Mouse (Mus musculus): Measurements from ENCODE around the gene Gm4969. TPM values are rescaled to one million over a fixed set of nuclear protein-coding genes. Genes with fewer than 3 reads are reported as not detected.
"Not testable (repeated sequence)": the region's sequence is repeated elsewhere in the genome, so short reads cannot be mapped to it uniquely, and the experiment has no call there.

Gene Gm4969
- not detected in 2 replicates for total RNA-seq (2017)

DNA sequence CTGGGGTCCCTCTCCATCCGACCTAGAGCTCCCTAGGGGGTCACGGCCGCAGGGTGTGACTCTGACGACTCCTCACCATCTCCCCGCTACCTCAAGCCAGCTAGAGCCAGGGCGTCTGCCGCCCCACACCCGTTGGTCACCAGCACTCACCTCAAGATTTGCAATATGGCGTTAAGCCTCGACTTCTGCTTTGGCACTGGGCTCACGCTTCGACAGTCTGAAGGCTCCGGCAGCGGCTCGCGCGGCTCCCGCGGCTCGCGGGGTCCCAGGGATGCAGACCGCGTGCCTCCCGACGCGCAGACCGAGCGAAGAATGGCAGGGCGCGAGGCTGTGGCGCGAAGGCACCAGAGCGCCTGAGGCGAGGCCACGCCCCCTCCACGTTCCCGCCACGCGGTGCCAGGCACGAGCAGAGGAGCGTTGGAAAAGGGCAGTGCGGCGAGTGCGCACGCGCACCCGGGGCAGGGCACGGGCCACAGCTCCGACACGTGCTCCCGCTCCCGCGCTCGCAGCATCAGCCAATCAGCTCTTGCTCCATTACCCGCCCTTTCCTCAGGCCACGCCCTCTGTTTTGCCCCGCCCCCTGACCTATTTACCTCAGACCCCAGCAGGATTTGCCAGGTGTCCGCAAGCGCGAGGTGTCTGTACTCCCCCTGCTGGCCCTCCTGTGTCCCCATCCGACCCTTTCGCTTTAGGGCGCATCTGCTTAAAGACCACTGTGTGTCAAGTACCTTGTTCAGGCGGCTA, at the start of gene Gm4969:
Gene Gm4969 (minus strand): TSS at position 341 of the 744 bp plus-strand sequence.
- ATAC-seq (ENCODE audit: extremely low read depth, insufficient number of reproducible peaks, low FRiP score, poor library complexity, severe bottlenecking), result no peak

DNA sequence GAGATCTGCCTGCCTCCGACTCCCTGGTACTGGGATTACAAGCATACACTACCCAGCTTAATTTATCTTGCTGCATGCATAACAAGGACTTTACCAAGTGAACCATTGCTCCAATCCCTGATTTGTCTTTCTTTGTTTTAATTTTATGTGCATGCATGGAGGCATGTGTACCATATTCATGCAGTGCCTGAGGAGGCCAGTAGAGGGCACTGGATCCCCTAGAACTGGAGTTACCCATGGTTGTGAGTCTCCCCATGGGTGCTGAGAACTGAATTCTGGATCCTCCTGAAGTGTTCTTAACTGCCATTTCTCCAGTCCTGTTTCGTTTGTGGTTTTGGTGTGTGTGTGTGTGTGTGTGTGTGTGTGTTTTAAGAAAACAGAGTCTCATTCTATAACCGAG, 48.8 kb upstream of the Gm4969 start:
- no peak for ATAC-seq (ENCODE audit: extremely low read depth, insufficient number of reproducible peaks, low FRiP score, poor library complexity, severe bottlenecking)

DNA sequence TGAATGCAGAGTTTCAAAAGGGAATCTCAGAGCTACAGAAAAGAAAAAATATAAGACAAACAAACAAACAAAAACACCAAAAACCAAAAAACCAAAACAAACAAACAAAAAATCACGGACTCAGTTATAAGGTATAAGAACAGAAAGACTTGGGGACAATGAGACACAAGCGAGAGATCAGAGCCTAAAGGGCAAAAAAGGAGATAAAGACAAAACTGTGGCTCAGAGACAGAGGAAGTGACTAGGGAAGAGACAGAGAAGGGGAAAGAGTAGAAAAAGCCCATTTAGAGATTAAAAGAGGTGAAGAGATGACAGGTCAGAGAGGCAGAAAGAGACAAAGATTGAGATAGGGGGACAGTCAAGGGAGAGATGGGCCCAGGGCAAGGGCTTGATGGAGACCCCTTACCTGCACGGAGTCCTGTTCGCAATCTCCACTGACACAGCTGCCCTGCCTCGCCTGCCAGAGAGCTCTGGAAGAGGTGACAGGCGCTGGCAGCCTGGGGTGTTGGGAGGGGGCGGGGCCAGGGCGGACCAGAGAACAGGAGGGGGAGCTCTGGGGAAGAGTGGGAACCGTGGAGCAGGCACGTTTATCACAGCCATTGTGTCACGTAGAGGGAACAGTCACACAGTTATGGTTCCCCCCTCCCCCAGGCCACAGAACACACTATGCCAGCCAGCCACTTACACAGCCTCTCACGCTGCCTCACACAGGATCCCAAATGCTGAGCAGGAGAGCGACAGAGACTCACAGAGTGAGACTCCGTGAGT, 47.7 kb upstream of the Gm4969 start, which contains the start of gene Gipr:
Gene Gipr (minus strand): TSS at position 472 of the 768 bp plus-strand sequence.
- ATAC-seq (ENCODE audit: extremely low read depth, insufficient number of reproducible peaks, low FRiP score, poor library complexity, severe bottlenecking), result no peak

DNA sequence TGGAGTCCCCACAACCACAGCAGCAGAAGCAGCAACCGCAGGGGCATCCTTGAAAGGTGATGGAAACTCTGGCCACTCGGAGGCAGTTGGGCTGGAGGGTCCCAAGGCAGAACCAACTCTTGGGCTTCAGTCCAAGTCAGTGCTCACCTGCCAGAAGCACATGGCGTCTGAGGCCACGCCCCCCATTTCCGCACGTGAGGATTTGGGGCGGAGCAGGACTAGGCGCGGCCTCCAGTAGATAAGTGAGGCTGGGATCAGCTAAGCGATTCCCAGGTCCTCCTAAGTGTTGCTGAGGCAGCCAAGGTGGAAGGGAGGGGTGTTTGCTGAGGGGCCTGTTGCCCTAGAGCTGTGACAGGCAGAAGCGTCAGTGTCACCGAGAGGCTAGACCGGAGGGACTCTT, 46.8 kb upstream of the Gm4969 start:
- no peak for ATAC-seq (ENCODE audit: extremely low read depth, insufficient number of reproducible peaks, low FRiP score, poor library complexity, severe bottlenecking)

DNA sequence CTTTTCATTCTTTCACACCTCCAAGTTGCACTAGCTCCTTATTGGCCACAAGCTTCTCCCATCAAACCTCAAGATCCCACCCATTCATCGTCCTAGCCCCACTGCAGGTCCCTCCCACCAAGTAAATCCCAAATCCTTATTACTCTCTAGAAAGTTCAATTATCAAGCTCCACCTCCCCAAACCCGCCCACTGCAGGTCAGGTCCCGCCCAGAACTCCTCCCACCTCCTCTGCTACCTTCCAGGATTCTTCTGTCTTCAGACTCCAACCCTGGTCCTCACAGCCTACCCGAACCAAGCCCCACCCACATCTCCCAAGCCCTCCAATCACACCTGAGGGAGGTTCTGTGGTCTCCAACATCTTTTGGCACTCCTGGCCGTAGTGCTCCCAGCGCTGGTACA, 46.0 kb upstream of the Gm4969 start:
- no peak for ATAC-seq (ENCODE audit: extremely low read depth, insufficient number of reproducible peaks, low FRiP score, poor library complexity, severe bottlenecking)

DNA sequence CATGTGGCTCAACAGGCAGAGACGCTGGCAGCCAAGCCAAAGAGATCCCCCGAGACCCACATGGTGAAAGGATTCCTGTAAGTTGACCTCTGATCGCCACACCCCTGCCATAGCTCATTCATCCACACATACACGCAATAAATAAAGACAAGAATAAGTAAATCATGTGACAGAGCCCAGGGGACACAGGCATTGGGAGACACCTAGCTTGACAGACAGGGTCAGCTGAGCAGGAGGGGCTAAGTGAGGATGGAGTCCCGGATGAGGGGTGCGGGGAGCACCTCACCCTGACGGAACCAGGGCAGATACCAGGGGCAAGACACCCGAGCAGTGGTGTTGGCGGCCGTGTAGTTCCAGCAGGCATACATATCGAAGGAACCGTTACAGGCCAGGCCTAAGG, 45.6 kb upstream of the Gm4969 start:
- ATAC-seq (ENCODE audit: extremely low read depth, insufficient number of reproducible peaks, low FRiP score, poor library complexity, severe bottlenecking), result no peak

DNA sequence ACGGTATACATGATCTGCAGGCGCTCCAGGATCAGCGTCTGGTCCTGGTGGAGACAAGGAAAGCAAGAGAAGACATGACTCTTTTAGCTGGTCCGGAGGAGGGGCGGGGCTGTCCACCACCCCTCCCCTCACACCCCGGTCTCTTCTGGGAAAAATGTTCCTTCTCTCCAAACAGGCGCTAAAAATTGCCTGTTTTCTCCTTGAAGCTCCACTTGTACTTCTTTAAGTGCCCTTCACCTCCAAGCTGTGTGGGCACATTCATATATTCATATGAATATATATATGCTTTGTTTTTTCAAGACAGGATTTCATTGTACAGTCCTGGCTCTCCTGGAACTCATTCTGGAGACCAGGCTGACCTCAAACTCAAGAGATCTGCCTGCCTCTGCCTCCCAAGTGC, 44.8 kb upstream of the Gm4969 start:
- ATAC-seq (ENCODE audit: extremely low read depth, insufficient number of reproducible peaks, low FRiP score, poor library complexity, severe bottlenecking), result no peak

DNA sequence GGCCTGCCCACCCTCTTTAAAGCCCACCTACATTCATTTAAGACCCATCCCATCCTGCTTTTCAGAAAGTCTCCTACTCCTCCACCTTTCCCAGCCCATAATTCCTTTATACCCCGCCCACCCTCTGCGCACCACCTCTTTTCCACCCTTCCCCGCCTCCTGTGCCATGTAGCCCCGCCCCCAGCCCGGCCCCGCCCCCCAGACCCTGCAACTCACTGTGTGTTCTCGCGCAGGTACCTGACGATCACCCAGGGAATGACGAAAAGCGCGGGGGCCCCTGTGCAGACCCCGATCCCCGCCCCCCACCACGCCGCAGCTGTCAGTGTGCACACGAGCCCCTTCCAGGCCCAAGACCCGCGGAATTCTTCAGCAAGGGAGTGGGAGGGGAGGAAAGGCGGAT, 41.9 kb upstream of the Gm4969 start:
- no peak for ATAC-seq (ENCODE audit: extremely low read depth, insufficient number of reproducible peaks, low FRiP score, poor library complexity, severe bottlenecking)

DNA sequence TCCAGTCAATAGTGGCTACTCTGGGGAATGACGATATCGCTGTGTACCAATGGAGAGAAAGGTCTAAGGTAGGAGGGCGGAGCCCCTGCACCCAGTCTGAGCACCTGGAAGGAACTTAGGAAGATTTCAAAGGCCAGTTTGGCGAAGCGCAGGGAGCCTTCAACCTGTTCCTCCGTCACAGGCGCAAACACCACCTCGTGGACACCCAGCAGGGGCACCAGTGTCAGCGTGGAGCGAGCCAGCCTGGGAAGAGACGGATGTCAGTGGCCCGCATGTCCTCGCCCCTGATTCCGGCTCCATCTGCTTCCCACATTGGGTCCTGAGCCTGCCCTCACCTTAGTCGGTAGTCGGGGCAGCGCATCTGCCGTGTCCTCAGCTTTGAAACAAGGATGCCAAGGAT, 41.2 kb upstream of the Gm4969 start:
- no peak for ATAC-seq (ENCODE audit: extremely low read depth, insufficient number of reproducible peaks, low FRiP score, poor library complexity, severe bottlenecking)

DNA sequence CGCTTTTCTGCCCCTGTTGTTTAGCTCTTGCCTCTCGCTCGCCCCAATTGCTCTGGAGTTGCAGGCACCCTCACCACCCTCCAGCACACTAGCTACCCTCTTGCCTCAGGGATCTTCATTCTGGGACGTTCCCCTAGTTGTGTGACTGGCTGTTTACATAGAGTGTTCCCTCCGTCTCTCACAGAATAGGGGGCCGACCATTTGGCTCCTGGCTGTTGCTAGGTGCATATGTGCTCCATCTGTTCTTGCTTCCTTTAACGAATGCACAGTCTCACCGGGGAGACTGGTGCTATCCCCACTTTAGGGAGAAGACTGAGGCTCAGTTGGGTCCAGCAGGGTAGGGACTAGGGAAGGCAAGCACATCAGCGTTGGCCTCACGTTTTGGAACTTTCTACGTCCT, 40.4 kb upstream of the Gm4969 start:
- ATAC-seq (ENCODE audit: extremely low read depth, insufficient number of reproducible peaks, low FRiP score, poor library complexity, severe bottlenecking), result no peak

DNA sequence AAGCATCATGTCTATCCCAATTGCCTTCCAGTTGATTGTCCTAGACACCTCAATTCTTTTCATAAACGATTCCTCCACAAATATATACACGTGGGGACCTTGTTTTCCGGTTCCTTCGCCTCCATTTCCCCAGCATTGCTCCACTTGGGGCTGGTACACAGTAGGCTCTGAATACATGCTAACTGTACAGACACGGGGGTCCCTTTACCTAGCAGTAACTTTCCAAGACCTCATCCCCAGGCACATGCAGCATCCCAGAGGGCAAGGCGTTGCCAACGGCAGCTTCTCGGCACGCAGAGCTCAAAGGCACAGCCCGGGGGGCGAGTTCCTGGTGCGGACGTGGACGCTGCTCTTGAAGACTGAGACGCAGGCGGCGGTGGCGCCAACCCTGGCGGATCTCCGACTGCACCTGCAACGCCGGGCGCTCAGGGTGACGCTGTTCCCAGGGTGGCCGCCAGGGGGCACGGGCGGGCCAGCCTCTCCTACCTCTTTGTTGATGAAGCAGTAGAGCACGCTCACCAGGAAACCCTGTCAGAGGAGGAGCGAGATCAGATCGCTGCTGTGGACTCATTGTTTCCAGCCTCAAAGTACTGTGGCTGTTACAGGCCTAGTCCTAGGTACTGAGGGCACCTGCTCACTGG, 39.1 kb upstream of the Gm4969 start:
- peak; percentile 88 for ATAC-seq (ENCODE audit: extremely low read depth, insufficient number of reproducible peaks, low FRiP score, poor library complexity, severe bottlenecking)

DNA sequence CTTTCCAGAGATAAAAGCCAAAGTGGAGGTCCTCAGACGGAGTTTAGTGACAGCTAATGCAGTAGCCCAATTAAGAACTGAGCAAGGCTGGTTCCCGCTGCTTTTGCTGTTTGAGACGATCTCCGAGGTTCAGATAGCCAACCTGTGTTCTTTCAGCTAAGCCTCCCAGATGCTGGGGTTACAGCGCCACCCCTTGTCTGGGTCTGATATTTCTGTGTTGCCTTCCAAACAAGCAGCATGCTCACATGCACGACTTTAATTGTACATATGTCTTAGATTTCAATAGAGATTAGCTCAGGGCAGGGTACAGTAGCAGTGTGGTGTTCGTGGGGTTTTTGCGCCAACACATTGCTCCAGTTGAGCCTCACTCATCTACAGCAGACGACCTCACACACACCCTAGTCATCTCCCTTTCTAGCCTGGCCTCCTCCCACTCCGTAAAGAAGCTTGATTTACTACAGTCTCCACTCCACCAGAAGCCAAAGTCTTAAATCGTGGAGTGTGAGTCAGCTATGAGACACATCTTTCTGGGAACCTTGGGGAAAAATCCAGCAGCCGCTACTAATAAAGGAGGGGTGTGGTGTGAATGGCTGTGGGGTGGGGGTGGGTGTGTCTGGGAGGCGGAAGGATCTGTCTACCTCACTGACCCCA, 37.8 kb upstream of the Gm4969 start:
- ATAC-seq (ENCODE audit: extremely low read depth, insufficient number of reproducible peaks, low FRiP score, poor library complexity, severe bottlenecking), result no peak

DNA sequence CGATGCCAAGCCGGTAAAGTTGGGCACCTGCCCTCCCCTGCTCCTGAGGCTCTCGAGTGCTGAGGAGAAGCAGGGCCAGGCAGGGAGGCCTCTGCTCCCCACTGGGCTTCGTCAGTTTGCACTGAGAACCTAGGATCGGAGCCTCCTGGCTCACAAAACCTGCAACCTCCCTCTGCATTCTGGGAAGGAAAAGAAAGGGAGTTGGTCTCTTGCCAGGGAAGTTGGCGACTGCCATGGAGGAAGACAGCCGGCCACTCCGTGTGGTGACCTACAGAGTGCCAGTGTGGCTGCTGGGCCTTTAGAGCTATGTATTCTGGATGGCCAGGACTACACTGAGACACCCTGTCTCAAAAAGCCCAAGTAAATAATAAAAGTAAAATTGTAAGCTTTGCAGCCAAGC, 36.6 kb upstream of the Gm4969 start:
- ATAC-seq (ENCODE audit: extremely low read depth, insufficient number of reproducible peaks, low FRiP score, poor library complexity, severe bottlenecking), result no peak

DNA sequence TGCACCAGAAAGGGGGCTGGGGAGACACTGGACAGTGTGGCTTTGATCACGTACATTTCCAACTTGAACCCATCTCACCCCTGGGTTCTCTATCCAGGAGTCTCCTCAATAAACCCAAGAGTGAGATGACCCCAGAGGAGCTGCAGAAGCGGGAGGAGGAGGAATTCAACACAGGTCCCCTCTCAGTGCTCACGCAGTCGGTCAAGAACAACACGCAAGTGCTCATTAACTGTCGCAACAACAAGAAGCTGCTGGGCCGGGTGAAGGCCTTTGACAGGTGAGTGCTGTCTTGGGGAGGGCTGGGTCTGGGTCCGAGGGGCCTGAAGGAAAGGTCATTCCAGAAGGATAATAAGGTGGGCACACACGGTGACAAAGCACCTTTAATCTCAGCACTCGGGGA, 33.0 kb upstream of the Gm4969 start:
- not testable (repeated sequence) for ATAC-seq (ENCODE audit: extremely low read depth, insufficient number of reproducible peaks, low FRiP score, poor library complexity, severe bottlenecking)

DNA sequence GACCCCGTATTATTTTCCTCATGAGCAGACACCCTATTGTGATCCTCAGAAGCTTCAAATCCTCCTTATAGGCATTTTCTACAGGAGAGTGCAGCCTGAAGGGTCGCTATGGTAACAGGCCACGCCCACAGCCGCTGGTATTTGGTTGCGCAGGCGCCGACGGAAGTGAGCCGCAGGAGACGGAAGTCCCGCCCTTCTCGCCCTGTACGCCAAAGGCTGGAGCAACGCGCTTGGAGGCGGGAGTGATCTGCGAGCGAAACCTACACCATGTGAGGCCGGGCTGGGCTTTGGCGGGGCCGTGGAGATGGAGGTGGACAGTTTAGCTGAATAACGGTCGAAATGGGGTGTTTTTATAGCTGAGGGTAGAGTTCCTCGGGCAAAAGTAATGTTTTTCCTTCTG, 31.5 kb upstream of the Gm4969 start, which contains the start of gene Snrpd2:
Gene Snrpd2 (plus strand): TSS at position 97 of the 400 bp plus-strand sequence.
- peak; percentile 66 for ATAC-seq (ENCODE audit: extremely low read depth, insufficient number of reproducible peaks, low FRiP score, poor library complexity, severe bottlenecking)

DNA sequence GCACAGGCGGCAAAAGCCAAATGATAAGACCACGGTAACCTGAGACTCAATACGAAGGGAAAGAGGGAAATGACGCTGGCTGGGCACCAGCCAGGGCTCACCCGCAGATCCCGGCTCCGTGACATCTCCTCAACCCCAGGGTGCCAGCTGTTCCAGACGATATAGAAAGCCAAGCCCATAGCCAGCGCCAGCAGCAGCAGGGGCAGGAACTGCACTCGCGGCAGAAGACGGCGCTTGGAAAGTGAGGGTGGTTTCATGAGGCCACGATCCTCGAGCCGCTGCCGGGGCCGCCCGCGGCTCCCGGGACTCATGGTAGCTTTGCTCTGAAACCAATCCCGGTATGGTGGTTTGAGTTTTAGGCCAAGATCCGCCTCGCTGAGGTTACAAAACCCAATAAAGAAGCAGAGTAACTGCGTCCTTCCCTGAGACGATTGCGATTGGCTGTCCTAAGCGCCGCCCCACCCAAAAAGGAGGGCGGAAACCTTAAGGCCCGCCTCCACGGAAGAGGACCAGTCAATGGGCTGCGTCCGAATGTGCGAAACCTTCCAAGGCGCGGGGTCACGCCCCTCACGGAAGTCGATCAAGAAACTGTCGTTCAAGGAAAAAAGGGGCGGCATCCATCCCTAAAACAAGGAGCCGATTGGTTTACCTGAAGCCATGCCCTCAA, 30.8 kb upstream of the Gm4969 start, which contains the start of gene Qpctl:
Gene Qpctl (minus strand): TSS at position 417 of the 667 bp plus-strand sequence.
- ATAC-seq (ENCODE audit: extremely low read depth, insufficient number of reproducible peaks, low FRiP score, poor library complexity, severe bottlenecking), result peak; percentile 92

DNA sequence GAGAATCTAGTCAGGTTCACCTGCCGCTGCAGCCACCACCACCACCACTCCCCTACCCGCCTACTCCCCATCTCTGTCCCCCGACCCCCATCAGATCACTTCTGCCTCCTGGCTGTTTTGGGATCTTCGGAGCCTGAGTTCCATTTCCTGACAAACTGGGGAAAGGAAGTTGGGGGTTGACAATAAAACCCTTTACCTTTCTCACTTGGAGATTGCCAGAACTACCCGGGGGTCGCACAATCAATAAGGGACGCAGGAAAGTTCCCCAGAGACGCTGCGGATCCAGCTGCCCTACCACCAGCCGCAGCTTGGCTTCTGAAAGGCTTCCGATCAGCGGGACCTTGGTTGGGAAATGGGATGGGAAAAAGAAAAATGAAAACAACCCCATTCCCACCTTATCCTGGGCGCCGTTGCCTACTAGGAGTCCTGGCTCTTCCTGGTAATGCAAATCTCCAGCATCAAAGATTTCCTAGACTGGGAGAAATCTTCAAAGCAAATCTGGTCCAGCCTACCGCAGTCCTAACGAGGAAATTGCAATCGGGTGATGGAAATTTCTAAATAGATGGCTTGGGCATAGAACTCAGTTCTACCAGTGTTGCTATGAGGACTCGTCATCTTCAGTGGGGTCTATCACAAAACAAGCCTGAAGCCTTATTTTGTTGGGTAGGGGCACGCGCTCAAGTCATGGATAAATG, 30.2 kb upstream of the Gm4969 start:
- no peak for ATAC-seq (ENCODE audit: extremely low read depth, insufficient number of reproducible peaks, low FRiP score, poor library complexity, severe bottlenecking)

DNA sequence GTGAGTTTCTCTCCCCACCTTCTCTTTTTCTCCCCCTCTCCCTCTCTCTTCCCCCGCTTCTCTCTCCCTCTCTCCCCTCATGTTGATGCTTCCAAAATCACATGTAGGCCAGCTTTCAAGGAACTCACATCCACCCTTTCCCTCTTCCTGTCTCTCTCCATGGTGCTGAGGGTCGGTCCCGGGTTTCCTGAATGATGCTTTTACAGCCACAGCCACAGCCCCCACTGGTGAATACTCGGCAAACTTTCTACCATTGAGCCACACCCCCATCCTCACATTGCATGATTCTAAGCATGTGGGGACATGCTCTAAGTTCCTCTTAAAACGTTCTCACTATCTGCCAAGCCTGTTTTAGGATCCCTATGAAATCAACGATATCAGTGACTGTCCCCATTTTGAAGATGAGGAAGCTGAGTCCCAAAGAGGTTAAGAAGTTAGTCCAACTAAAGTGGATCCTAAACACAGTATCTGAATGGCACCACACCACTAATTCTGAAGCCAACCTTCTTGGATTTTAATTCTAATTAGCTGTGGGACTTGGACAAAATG, 29.4 kb upstream of the Gm4969 start:
- ATAC-seq (ENCODE audit: extremely low read depth, insufficient number of reproducible peaks, low FRiP score, poor library complexity, severe bottlenecking), result no peak

All from neutrophil, adult 5-6 weeks (primary cell).